In genomic region chr2:168954835-168955716, GRCm38 (mm10) we compare ENCODE assay signal across 8 mouse cellular contexts. TPM values are rescaled to one million over a fixed set of nuclear protein-coding genes. Genes with fewer than 3 reads are reported as not detected.
A peak's percentile ranks its signal among the peaks of the same experiment; 100 is the strongest.
DNase-seq lines count a peak whose midpoint lies in the region; ATAC-seq lines count a peak whose summit lies in the region.

TSS of gene Zfp64 (minus strand) at chr2:168955587.

- H3K4me3 ChIP-seq in hindbrain, embryonic 16.5 days (ENCODE audit: low read length), result peak within 1 kb of the TSS; percentile 81
- peak within 1 kb of the TSS; percentile 78 for H3K4me3 ChIP-seq in macrophage (ENCODE audit: inconsistent target)

- H3K9me3 ChIP-seq in hindbrain, embryonic 16.5 days (ENCODE audit: control insufficient read depth, low read length), result no peaks in the 10 kb centered on the region

- H3K9ac ChIP-seq in hindbrain, embryonic 16.5 days (ENCODE audit: low read depth, low read length), result peak within 1 kb of the TSS; percentile 92

- ATAC-seq in hindbrain, embryonic 16.5 days, result peak; percentile 94

- peak; percentile 94 for DNase-seq in R1 (ENCODE audit: low read depth, low spot score)
- peak; percentile 74 to 75 for DNase-seq in cerebellum, postnatal 36 days
- DNase-seq in gastrocnemius, adult 18-20 months (ENCODE audit: low spot score), result peak; percentile 76
- peak; percentile 72 to 86 for DNase-seq in left cerebral cortex, adult 18-20 months (ENCODE audit: low spot score in 2 of 2)
- peak; percentile 88 for DNase-seq in right cerebral cortex, adult 18-20 months
- peak; percentile 32 for DNase-seq in urinary bladder, postnatal 10 days (ENCODE audit: low spot score)

- under 1% methylated on average over 50 of the region's 52 CpGs for WGBS in hindbrain, embryonic 16.5 days
- WGBS in macrophage (ENCODE audit: missing documents), result under 1% methylated on average over 52 of the region's 52 CpGs

- H3K36me3 ChIP-seq in hindbrain, embryonic 16.5 days (ENCODE audit: control insufficient read depth, insufficient read depth, low read length), result no peaks in the 10 kb centered on the region
- H3K36me3 ChIP-seq in macrophage (ENCODE audit: inconsistent target), result peaks cover 11% of the 10 kb centered on the region

- H3K79me2 ChIP-seq in macrophage (ENCODE audit: inconsistent target), result peaks cover 38% of the 10 kb centered on the region

- peak within 1 kb of the TSS; percentile 84 for H3K27ac ChIP-seq in hindbrain, embryonic 16.5 days (ENCODE audit: low read depth, low read length)
- peak within 1 kb of the TSS; percentile 64 for H3K27ac ChIP-seq in macrophage

- no peaks in the 10 kb centered on the region for H3K27me3 ChIP-seq in hindbrain, embryonic 16.5 days (replicated peaks; ENCODE audit: control insufficient read depth, insufficient read depth, low read length)

- H3K4me2 ChIP-seq in hindbrain, embryonic 16.5 days (ENCODE audit: low read length), result peak within 1 kb of the TSS; percentile 96

- H3K4me1 ChIP-seq in hindbrain, embryonic 16.5 days (ENCODE audit: control insufficient read depth, insufficient read depth, low read depth, low read length), result peaks cover 9% of the 10 kb centered on the region

RNA-seq across cellular contexts. Expression of gene Zfp64, which starts in this region (rescaled TPM):
- total RNA-seq in gastrocnemius, adult 18-20 months (2021), result 1 to 10 TPM; 7.4 to 7.6 TPM
- 30.8 and 35.0 TPM in 2 replicates for polyA plus RNA-seq in hindbrain, embryonic 16.5 days (2015; fragmentation: Nextera tagmentation; extraction: Ambion mirVana)
- total RNA-seq in left cerebral cortex, adult 18-20 months (2021), result 10 to 100 TPM; 15.7 to 16.7 TPM
- 10 to 100 TPM in 22 of 26 experiments, 1 to 10 TPM in 4; 7.0 to 41.0 (median 20.1) TPM for total RNA-seq in macrophage (2018; cell fraction: chromatin; rRNA removed)
- total RNA-seq in macrophage (2018; cell fraction: cytosol; rRNA removed), result 10 to 100 TPM in 14 of 26 experiments, 1 to 10 TPM in 12; 4.5 to 12.5 (median 10.3) TPM
- total RNA-seq in macrophage (2018; cell fraction: nucleus; rRNA removed), result 10 to 100 TPM in 16 of 26 experiments, 1 to 10 TPM in 10; 5.7 to 29.4 (median 11.4) TPM
- polyA plus RNA-seq in macrophage (2018), result 7.7 to 12.8 TPM (median 10.5 TPM) in 3 replicates

Comparison
In these comparisons a context has a peak if more than half of its experiments do, and no peak if none do; other contexts are left out.
1. Peak in every context shown above with its lines: DNase-seq, ATAC-seq, H3K4me3 ChIP-seq and H3K27ac ChIP-seq.
2. DNase-seq: peak in every context shown above with its lines; median percentile 94 in R1; 88 in right cerebral cortex, adult 18-20 months; 79 in left cerebral cortex, adult 18-20 months; 76 in gastrocnemius, adult 18-20 months; 74 in cerebellum, postnatal 36 days; 32 in urinary bladder, postnatal 10 days.